Mouse (Mus musculus): ENCODE results near the gene Lrp2.

GRCm38 (mm10) chr2:69382838-69383237, 203.0 kb downstream of the Lrp2 start:
- TF ChIP-seq CTCF (IDR thresholded peaks at IDR 0.05; ENCODE audit: low read depth, low read length) (no peak), POLR2A (IDR thresholded peaks at IDR 0.05; ENCODE audit: extremely low read depth, insufficient read depth, low read length) (no peak)
